Mouse (Mus musculus) heart, postnatal 10 days (tissue): ENCODE measurements around the gene Exosc1. TPM values are rescaled to one million over a fixed set of nuclear protein-coding genes. Genes with fewer than 3 reads are reported as not detected.
A peak's percentile ranks its signal among the peaks of the same experiment; 100 is the strongest.

Experiments used
- DNase-seq, 2 experiments: peaks; one replicate each; pipeline ENCODE4 v3.0.0; 2021
- intact Hi-C: fragments of 180-260 bp; cut with DNase I; formaldehyde crosslinking; loops from one replicate; pipeline ENCODE4 v1.15.1; 2025
- total RNA-seq, 2 experiments: library from RNA; stranded (reverse); gene quantifications; 2 replicates each; pipeline ENCODE4 v1.2.3; 2021

Gene Exosc1
- 10 to 100 TPM; 13.3 to 15.8 TPM for total RNA-seq

GRCm38 (mm10) chr19:41933179-41934086, at the start of gene Exosc1, which contains the start of gene Zdhhc16:
Gene Exosc1 (minus strand): TSS chr19:41933423.
Gene Zdhhc16 (plus strand): TSS chr19:41933480.
- intact Hi-C loops: loop anchor here (2.0 kb wide), 1 partner anchor 21 kb away; no protein-coding TSS in a partner anchor

GRCm38 (mm10) chr19:41982791-41983150, 49.5 kb upstream of the Exosc1 start:
- intact Hi-C loops: loop anchor here (1.0 to 5.0 kb wide), 4 partner anchors 11 to 165 kb away; partner anchors contain the start of genes Marveld1 and Pgam1
- no peak for DNase-seq

More at GRCm38 (mm10) chr19:41933179-41934086, at the start of gene Exosc1, which contains the start of gene Zdhhc16:
- peak; percentile 99 for DNase-seq

GRCm38 (mm10) chr19:41981931-41982790, 48.9 kb upstream of the Exosc1 start:
- intact Hi-C loops: loop anchor here (2.0 to 5.0 kb wide), 3 partner anchors 45 to 165 kb away; partner anchors contain the start of genes Marveld1 and Pgam1
- DNase-seq: peak; percentile 73 to 78

- no peak for DNase-seq
- intact Hi-C loops: loop anchor here (5.0 kb wide), 2 partner anchors 69 to 166 kb away; partner anchors contain the start of genes Marveld1 and Pgam1
These were observed 48.3 kb upstream of the Exosc1 start, which contains the start of gene Ubtd1 for GRCm38 (mm10) chr19:41981595-41981927. Gene Ubtd1 (plus strand): TSS chr19:41981763.

- peak; percentile 99 for DNase-seq
- intact Hi-C loops: loop anchor here (1.0 to 5.0 kb wide), 3 partner anchors 40 to 166 kb away; partner anchors contain the start of genes Marveld1 and Pgam1
These were observed 47.8 kb upstream of the Exosc1 start, which contains the start of gene Mms19 for GRCm38 (mm10) chr19:41980819-41981594. Gene Mms19 (minus strand): TSS chr19:41981157.

GRCm38 (mm10) chr19:41980422-41980818, 47.2 kb upstream of the Exosc1 start:
- DNase-seq: peak in 1 of 2 experiments; percentile 51
- intact Hi-C loops: loop anchor here (1.0 to 5.0 kb wide), 3 partner anchors 41 to 167 kb away; partner anchors contain the start of genes Marveld1 and Pgam1

- intact Hi-C loops: no loop called here
These were observed 40.9 kb upstream of the Exosc1 start for GRCm38 (mm10) chr19:41973891-41974794.

GRCm38 (mm10) chr19:41969618-41970017, 36.4 kb upstream of the Exosc1 start:
- intact Hi-C loops: no loop called here
- no peak for DNase-seq

More at GRCm38 (mm10) chr19:41973891-41974794, 40.9 kb upstream of the Exosc1 start:
- DNase-seq: peak in 1 of 2 experiments; percentile 4

- intact Hi-C loops: loop anchor here (2.0 kb wide), 1 partner anchor 73 kb away; no protein-coding TSS in a partner anchor
These were observed 20.4 kb upstream of the Exosc1 start for GRCm38 (mm10) chr19:41953574-41953973.

GRCm38 (mm10) chr19:41952287-41952686, 19.1 kb upstream of the Exosc1 start:
- peak; percentile 15 to 16 for DNase-seq
- intact Hi-C loops: loop anchor here (2.0 kb wide), 1 partner anchor 75 kb away; no protein-coding TSS in a partner anchor

More at GRCm38 (mm10) chr19:41953574-41953973, 20.4 kb upstream of the Exosc1 start:
- DNase-seq: no peak

GRCm38 (mm10) chr19:41943841-41944240, 10.6 kb upstream of the Exosc1 start:
- intact Hi-C loops: no loop called here

GRCm38 (mm10) chr19:41938539-41938938, 5.3 kb upstream of the Exosc1 start:
- DNase-seq: no peak
- intact Hi-C loops: no loop called here

More at GRCm38 (mm10) chr19:41943841-41944240, 10.6 kb upstream of the Exosc1 start:
- no peak for DNase-seq

- intact Hi-C loops: no loop called here
- no peak for DNase-seq
These were observed 2.7 kb upstream of the Exosc1 start for GRCm38 (mm10) chr19:41935921-41936320.

GRCm38 (mm10) chr19:41934124-41934523, 901 bp upstream of the Exosc1 start:
- intact Hi-C loops: no loop called here
- DNase-seq: no peak

- intact Hi-C loops: loop anchor here (2.0 kb wide), 1 partner anchor 20 kb away; no protein-coding TSS in a partner anchor
- no peak for DNase-seq
These were observed 537 bp downstream of the Exosc1 start for GRCm38 (mm10) chr19:41932686-41933085.

- no peak for DNase-seq
- intact Hi-C loops: no loop called here
These were observed 12.7 kb downstream of the Exosc1 start for GRCm38 (mm10) chr19:41920412-41921067.

GRCm38 (mm10) chr19:41919471-41919870, 13.8 kb downstream of the Exosc1 start:
- intact Hi-C loops: no loop called here
- DNase-seq: no peak

GRCm38 (mm10) chr19:41916853-41917252, 16.4 kb downstream of the Exosc1 start:
- no peak for DNase-seq
- intact Hi-C loops: no loop called here
